Mouse (Mus musculus) limb, embryonic 13.5 days (tissue): ENCODE measurements around the gene Coro7. TPM values are rescaled to one million over a fixed set of nuclear protein-coding genes. Genes with fewer than 3 reads are reported as not detected.
A peak's percentile ranks its signal among the peaks of the same experiment; 100 is the strongest.
"Not testable (repeated sequence)": the region's sequence is repeated elsewhere in the genome, so short reads cannot be mapped to it uniquely, and the experiment has no call there.

Experiments
- ATAC-seq: fragments of 200-750 bp; cut with Nextera tagmentation; 2 replicates; pipeline ENCODE4 v1.8.0; 2017; ENCODE audit warnings: low read depth, moderate number of reproducible peaks, moderate TSS enrichment; ENCODE audit not compliant: low FRiP score
- H3K27ac ChIP-seq: fragments of 300-500 bp; sonication (generic); 2 replicates; pipeline ENCODE4 v1.5.1; 2015; ENCODE audit warnings: inconsistent platforms, mild to moderate bottlenecking, moderate library complexity
- H3K27me3 ChIP-seq: fragments of 300-500 bp; sonication (generic); 2 replicates; pipeline ENCODE4 v1.6.1; 2015; ENCODE audit warnings: mild to moderate bottlenecking, inconsistent platforms
- H3K36me3 ChIP-seq: fragments of 300-500 bp; sonication (generic); 2 replicates; pipeline ENCODE4 v1.6.1; 2015; ENCODE audit warnings: inconsistent platforms, mild to moderate bottlenecking, moderate library complexity
- H3K4me1 ChIP-seq: fragments of 300-500 bp; sonication (generic); 2 replicates; pipeline ENCODE4 v1.6.1; 2015; ENCODE audit warnings: inconsistent platforms
- H3K4me2 ChIP-seq: fragments of 300-500 bp; sonication (generic); replicated peaks from 2 replicates; pipeline ENCODE4 v1.6.1; 2015; ENCODE audit warnings: inconsistent platforms, mild to moderate bottlenecking, moderate library complexity
- H3K4me3 ChIP-seq: fragments of 300-500 bp; sonication (generic); 2 replicates; pipeline ENCODE4 v1.5.1; 2015; ENCODE audit warnings: moderate library complexity, mild to moderate bottlenecking, inconsistent platforms
- H3K9ac ChIP-seq: fragments of 300-500 bp; sonication (generic); 2 replicates; pipeline ENCODE4 v1.6.1; 2015; ENCODE audit warnings: mild to moderate bottlenecking, inconsistent platforms
- H3K9me3 ChIP-seq: fragments of 300-500 bp; sonication (generic); 2 replicates; pipeline ENCODE4 v1.6.1; 2016; ENCODE audit warnings: inconsistent platforms
- WGBS: fragments of 180-500 bp; shearing (Covaris S2); methylation state at CpG from one replicate; pipeline ENCODE4 v1.1.7; 2015; 5-methylcytosine and 5-hydroxymethylcytosine counted together
- polyA plus RNA-seq: library from polyadenylated mRNA; unstranded; fragments of >200 nt; fragmentation: Nextera tagmentation; extraction: Ambion mirVana; gene quantifications from 2 replicates; pipeline ENCODE4 v1.2.1, GENCODE M21; 2015

Gene Coro7
- polyA plus RNA-seq, 1 experiment from 2014 or later = 20.8 TPM

DNA sequence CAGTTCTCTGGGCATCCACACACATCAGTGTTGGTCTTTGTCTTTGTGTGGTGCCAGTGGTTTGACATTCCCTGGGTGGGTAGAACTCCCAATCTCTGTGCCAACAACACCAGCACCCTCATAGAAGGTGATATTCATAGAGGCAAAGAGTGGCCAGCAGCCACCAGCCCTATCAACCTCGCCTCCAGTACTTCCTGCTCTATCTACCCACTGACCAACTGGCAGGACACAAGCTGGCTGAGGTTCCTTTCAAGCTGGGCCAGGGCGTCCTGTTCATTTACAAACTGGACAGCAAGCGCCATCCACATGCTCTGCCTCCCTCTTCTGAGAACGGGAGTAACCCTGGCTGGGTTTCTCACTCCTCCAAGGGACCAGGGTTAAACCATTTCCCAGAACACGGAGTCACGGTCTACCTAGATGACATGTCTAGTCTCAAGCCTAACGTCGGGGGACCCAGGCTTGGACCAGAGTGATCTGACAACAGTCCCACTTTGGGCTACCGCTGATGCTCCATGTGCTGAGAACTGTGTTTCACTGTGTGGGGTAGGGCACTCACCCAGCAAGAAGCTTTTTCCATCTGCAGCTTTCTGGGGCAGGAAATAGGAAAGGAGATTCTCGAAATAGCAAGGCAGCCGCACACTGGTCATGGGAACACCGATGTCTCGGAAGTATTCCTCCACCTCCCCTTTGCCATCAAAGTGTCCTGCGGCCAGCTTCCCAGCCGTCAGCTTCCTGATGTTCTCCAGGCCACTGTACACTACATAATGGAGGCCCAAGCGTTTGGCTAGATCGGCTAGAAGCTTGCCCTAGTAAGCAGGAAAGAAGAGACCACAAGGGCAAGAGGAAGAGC lies 34.5 kb upstream of the Coro7 start:
- Histone ChIP-seq H3K36me3 (peaks cover 72% of the 10 kb centered on the region), H3K27ac (no peak overlapping the region), H3K9me3 (no peaks in the 10 kb centered on the region), H3K4me2 (no peak overlapping the region), H3K4me3 (no peak overlapping the region), H3K9ac (no peak overlapping the region), H3K4me1 (peaks cover 8% of the 10 kb centered on the region), H3K27me3 (no peaks in the 10 kb centered on the region)
- 88% methylated on average over 17 of the region's 17 CpGs for WGBS
- no peak for ATAC-seq

DNA sequence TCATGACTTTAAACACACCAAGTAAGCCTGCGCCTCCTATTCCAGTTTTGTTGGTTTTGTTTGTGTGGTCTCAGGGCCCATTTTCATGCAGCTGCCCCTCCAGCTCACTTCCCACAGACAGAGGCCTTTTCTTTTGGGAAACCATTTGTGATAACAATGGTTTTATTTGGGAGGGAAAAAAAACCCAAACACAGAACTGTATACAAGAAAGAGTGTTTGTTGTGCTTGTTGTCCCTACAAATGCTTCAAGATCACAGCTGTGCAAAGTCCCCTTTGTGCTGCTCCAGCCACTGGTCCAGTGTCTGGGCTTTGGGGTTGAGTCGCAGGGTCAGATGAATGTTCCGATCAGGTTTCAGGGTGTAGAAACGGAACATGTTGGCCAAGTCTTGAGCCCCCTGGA lies 31.6 kb upstream of the Coro7 start:
- H3K9ac ChIP-seq = no peak overlapping the region
- no peak overlapping the region for H3K27ac ChIP-seq
- WGBS = 94% methylated on average over 4 of the region's 4 CpGs
- H3K36me3 ChIP-seq = peaks cover 94% of the 10 kb centered on the region
- no peak overlapping the region for H3K4me2 ChIP-seq
- no peaks in the 10 kb centered on the region for H3K4me1 ChIP-seq
- H3K4me3 ChIP-seq = no peak overlapping the region
- no peaks in the 10 kb centered on the region for H3K9me3 ChIP-seq
- no peaks in the 10 kb centered on the region for H3K27me3 ChIP-seq
- no peak for ATAC-seq

DNA sequence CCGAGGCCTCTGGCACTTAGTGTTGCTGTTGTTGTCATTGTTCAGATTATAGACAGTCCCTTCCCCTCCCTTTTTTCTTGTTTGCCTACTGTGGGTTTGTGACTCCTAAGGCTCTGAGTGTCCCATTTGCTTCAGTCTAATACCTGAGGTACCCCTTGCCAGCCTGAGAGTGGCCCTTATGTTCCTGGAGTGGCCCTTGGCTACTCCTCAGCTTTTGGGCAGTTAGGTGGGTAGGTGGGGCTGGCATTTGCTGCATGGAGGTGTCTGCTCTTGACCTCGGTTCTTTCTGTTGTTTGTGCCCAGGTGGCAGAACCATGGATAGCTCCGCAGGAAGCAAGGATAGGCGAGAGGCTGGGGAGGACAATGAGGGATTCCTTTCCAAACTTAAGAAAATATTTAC lies 26.0 kb upstream of the Coro7 start:
- Histone ChIP-seq H3K36me3 (peaks cover 94% of the 10 kb centered on the region), H3K9ac (no peak overlapping the region), H3K4me3 (no peak overlapping the region), H3K27ac (no peak overlapping the region), H3K4me1 (no peaks in the 10 kb centered on the region), H3K9me3 (no peaks in the 10 kb centered on the region), H3K4me2 (no peak overlapping the region), H3K27me3 (no peaks in the 10 kb centered on the region)
- no peak for ATAC-seq
- 75% methylated on average over 4 of the region's 4 CpGs for WGBS

DNA sequence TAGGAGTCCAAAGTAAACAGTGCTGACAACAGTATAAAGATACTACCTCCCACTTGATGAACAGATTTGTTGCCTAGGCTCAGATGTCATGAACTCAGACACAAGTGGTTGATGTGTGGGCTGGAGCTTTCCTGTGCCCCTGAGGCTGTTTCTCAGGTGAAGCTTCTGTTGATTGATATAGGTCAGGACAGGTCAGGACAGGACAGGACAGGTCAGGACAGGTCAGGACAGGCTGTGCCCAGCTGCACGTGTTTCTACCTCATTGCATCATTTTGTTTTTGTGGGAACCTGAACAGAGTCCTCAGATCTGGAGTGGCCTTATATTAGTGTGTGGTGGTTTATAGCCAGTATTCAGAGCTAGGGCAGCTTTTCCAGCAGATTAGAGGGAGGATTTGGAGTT lies 23.1 kb upstream of the Coro7 start:
- ATAC-seq = no peak
- no peak overlapping the region for H3K9ac ChIP-seq
- H3K4me2 ChIP-seq = no peak overlapping the region
- no peaks in the 10 kb centered on the region for H3K27me3 ChIP-seq
- H3K4me3 ChIP-seq = no peak overlapping the region
- 53% methylated on average over 1 of the region's 1 CpGs for WGBS
- no peaks in the 10 kb centered on the region for H3K9me3 ChIP-seq
- no peak overlapping the region for H3K27ac ChIP-seq
- no peaks in the 10 kb centered on the region for H3K4me1 ChIP-seq
- peaks cover 96% of the 10 kb centered on the region for H3K36me3 ChIP-seq

DNA sequence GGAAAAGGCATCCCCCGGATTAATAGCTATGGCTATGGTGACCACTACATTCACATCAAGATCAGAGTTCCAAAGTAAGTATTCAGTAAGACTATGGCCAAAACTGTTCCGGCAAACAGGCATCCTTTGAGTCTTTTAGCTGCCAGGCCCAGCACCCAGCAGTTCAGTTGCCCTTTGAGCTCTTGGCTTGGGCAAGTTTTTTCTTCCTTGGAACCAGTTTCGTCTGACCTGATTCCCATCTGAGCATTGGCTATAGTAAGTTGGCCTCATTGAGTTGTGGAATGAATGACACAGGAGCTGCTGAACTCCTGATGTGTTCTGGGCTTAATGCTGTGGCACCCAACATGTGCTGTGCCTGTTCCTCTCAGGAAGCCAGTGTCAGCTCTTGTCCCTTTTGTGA lies 21.6 kb upstream of the Coro7 start:
- no peak overlapping the region for H3K4me2 ChIP-seq
- no peaks in the 10 kb centered on the region for H3K27me3 ChIP-seq
- H3K27ac ChIP-seq = no peak overlapping the region
- WGBS = 87% methylated on average over 3 of the region's 3 CpGs
- peaks cover 98% of the 10 kb centered on the region for H3K36me3 ChIP-seq
- H3K4me1 ChIP-seq = no peaks in the 10 kb centered on the region
- H3K4me3 ChIP-seq = no peak overlapping the region
- ATAC-seq = no peak
- no peak overlapping the region for H3K9ac ChIP-seq
- H3K9me3 ChIP-seq = no peaks in the 10 kb centered on the region

DNA sequence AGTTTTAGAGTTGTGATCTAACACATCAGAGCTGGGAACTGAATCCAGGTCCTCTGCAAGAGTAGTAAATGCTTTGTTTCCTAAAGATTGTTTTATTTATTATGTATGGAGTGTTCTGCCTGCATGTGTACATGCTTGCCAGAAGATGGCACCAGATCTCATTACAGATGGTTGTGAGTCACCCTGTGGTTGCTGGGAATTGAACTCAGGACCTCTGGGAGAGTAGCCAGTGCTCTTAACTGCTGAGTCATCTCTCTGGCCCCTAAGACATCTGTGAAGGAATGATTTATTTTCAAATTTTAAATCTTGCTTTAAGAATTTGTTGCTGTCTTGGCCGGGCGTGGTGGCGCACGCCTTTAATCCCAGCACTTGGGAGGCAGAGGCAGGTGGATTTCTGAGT lies 9.8 kb upstream of the Coro7 start:
- WGBS = 96% methylated on average over 4 of the region's 4 CpGs
- peaks cover 71% of the 10 kb centered on the region for H3K36me3 ChIP-seq
- H3K4me3 ChIP-seq = not testable (repeated sequence)

DNA sequence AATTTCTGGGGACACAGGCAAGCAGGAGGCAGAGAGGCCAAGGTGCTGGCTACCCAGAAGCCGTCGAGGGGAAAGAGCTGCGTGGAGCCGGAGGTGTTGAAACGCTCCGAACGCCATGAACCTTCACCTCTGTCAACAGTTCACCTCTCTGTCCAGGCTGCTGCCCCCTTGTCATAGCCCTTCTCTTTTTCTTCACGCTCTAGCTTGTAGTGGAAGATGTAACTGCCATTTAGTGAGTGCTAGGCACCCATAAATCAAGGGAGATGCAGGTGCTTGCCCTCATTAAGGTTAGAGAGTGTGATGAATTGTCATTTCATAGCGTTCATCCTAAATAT lies 4.8 kb upstream of the Coro7 start:
- WGBS = under 1% methylated on average over 9 of the region's 9 CpGs
- 0 out of 2 replicates have a peak, but pooled peaks have one; percentile 1 for ATAC-seq
- peak overlapping the region; percentile 98 for H3K4me2 ChIP-seq
- peak overlapping the region; percentile 90 for H3K9ac ChIP-seq
- no peaks in the 10 kb centered on the region for H3K27me3 ChIP-seq
- H3K27ac ChIP-seq = 0 out of 2 replicates have a peak overlapping the region, but pooled peaks have one; percentile 76
- H3K4me3 ChIP-seq = peak overlapping the region; percentile 91
- peaks cover 25% of the 10 kb centered on the region for H3K36me3 ChIP-seq
- no peaks in the 10 kb centered on the region for H3K9me3 ChIP-seq
- peaks cover 20% of the 10 kb centered on the region for H3K4me1 ChIP-seq

More for the DNA sequence above, 9.8 kb upstream of the Coro7 start:
- not testable (repeated sequence) for H3K27ac ChIP-seq, H3K9ac ChIP-seq, H3K9me3 ChIP-seq, H3K4me2 ChIP-seq, ATAC-seq, H3K27me3 ChIP-seq
- peaks cover 12% of the 10 kb centered on the region for H3K4me1 ChIP-seq

DNA sequence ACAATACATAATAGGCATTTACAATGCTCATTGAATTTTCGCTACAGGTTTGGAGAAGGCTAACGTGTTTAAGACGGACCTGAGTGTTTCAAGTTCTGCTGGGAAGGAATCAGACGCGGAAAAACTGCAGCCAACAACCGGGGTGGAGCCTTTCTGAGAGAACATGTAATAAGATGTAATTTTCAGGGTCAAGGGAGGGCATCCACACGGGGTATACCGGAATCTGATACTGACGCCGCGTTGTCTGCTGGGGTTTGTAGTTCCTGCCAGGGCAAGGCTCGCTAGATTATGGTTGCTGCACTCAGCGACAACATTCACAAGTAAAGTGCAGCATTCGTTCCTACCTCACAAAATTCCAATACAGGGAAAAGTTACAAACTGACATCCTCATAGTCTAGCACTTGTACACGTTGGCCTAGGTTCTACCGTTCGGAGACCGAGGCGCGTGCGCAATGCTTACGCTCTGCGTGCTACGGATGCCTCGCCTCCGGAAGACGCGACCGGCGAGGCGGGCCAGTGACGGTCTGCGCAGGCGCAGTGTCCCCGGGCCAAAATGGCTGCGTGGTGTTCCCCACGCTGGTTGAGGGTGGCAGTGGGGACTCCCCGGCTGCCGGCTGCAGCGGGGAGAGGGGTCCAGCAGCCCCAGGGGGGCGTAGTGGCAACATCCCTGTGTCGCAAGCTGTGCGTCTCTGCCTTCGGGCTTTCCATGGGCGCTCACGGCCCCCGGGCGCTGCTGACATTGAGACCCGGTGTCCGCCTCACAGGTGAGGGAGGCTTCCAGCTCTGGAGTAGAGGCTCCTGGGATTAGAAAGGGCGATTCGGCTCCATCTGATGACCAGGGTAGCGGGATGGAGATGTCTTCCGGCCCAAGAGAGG lies 4.2 kb upstream of the Coro7 start:
- Histone ChIP-seq H3K27ac (peak overlapping the region; percentile 76), H3K4me2 (peak overlapping the region; percentile 98), H3K27me3 (no peaks in the 10 kb centered on the region), H3K4me3 (peak overlapping the region; percentile 91), H3K9me3 (no peaks in the 10 kb centered on the region), H3K4me1 (peaks cover 24% of the 10 kb centered on the region), H3K9ac (peak overlapping the region; percentile 90), H3K36me3 (peaks cover 19% of the 10 kb centered on the region)
- peak; percentile 88 for ATAC-seq
- WGBS = under 1% methylated on average over 54 of the region's 54 CpGs

DNA sequence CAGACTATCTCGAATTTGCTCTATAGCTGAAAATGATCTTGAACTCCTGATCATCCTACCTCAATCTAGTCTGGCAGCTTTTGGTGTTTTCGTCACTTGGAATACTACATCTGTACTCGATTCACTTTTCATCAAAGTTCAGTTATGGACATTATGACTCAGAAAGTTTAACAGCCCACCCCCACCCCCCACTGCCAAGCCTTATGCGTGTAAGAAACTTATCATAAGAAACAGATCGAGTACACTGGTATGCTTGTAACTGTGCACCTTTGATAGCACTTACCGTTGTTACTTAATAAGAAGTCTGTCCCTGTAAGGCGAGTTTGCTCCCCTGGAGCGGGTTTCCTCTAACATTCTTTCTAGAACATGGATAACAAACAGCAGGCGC lies 3.6 kb upstream of the Coro7 start:
- Histone ChIP-seq H3K9me3 (no peaks in the 10 kb centered on the region), H3K9ac (peak overlapping the region; percentile 90), H3K4me2 (peak overlapping the region; percentile 98), H3K27ac (peak overlapping the region; percentile 76), H3K36me3 (peaks cover 15% of the 10 kb centered on the region), H3K4me3 (peak overlapping the region; percentile 91), H3K4me1 (peaks cover 30% of the 10 kb centered on the region), H3K27me3 (no peaks in the 10 kb centered on the region)
- 27% methylated on average over 9 of the region's 9 CpGs for WGBS
- no peak for ATAC-seq

DNA sequence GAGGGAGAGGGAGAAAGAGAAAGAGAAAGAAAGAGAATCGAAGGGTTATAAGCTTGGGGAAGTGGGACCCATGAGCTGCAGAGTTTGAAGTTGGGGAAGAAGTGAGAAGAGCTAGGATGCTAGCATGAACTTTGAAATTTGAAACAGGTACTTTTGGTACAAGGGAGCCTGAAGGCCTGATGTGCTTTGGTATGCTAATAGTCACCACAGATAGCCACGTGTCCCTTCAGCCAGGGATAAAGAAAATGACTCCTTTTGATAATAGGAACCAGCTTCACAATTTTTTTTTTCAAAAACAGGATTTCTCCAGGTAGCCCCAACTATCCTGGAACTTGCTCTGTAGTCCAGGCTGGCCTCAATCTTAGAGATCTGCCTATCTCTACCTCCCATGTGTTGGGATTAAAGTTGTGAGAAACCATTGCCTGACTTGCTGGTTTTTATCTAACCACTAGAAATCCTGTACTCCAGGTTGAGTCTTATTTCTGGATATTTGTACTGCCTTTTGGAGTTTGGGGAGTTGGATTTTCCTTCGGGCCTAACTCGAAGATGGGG lies 3.1 kb upstream of the Coro7 start:
- peaks cover 33% of the 10 kb centered on the region for H3K4me1 ChIP-seq
- H3K36me3 ChIP-seq = peaks cover 10% of the 10 kb centered on the region
- WGBS = 75% methylated on average over 4 of the region's 4 CpGs
- no peak overlapping the region for H3K9ac ChIP-seq
- H3K4me3 ChIP-seq = peak overlapping the region; percentile 91; the same call in 1 of the 2 replicates
- H3K27me3 ChIP-seq = no peaks in the 10 kb centered on the region
- H3K9me3 ChIP-seq = no peaks in the 10 kb centered on the region
- ATAC-seq = no peak
- peak overlapping the region; percentile 98 for H3K4me2 ChIP-seq
- peak overlapping the region; percentile 76 for H3K27ac ChIP-seq

DNA sequence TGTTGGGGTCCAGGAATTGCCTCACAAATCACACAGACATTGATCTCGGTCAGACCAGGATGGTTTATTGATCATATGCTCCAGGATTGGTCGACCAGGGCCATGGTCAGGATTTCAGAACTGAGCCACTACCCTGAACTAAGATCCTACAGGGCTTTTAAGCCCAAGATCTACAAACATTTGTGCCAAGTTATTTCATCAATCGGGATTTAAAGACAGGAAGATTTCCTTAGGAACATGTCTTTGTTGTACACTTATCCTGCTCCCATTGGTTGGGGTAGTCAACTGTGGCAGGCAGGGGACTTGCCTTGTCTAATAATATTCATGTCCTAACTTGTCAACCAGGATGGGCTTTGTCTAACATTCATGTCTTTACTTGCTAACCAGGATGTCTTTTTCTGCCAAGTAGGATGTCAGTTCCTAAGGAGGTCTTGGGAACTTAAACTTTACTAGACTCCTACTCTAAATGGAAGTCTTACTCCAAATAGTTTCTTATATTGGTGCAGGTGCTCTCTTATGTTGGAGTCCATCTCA lies 1.4 kb upstream of the Coro7 start:
- not testable (repeated sequence) for H3K9ac ChIP-seq, H3K4me2 ChIP-seq, ATAC-seq

DNA sequence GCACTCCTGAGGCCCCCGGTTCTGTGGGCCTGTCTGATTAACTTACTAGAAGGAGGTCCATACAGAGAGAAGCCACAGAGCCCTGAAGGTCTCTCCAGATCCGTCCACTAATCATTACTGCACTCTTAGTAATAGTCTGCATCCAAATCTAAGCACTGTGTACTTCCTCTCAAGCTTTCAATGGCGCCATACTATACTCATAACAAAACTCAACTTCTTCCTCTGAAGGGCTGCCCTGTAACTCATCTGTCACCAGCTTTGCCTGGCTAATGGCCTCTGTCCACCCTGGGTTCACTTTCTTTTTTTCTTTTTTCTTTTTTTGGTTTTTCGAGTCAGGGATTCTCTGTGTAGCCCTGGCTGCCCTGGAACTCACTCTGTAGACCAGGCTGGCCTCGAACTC lies 1.5 kb downstream of the Coro7 start:
- ATAC-seq = no peak
- H3K36me3 ChIP-seq = peaks cover 34% of the 10 kb centered on the region
- H3K9me3 ChIP-seq = no peaks in the 10 kb centered on the region
- H3K4me2 ChIP-seq = peak overlapping the region; percentile 95
- no peaks in the 10 kb centered on the region for H3K27me3 ChIP-seq
- H3K4me3 ChIP-seq = peak overlapping the region; percentile 73; the same call in 1 of the 2 replicates
- 0 out of 2 replicates have a peak overlapping the region, but pooled peaks have one; percentile 8 for H3K9ac ChIP-seq
- no peak overlapping the region for H3K27ac ChIP-seq
- WGBS = 76% methylated on average over 5 of the region's 5 CpGs
- H3K4me1 ChIP-seq = peaks cover 17% of the 10 kb centered on the region

More for the DNA sequence above, 1.4 kb upstream of the Coro7 start:
- H3K27ac ChIP-seq, H3K9me3 ChIP-seq, H3K4me3 ChIP-seq, H3K27me3 ChIP-seq, H3K36me3 ChIP-seq: not testable (repeated sequence)
- peaks cover 33% of the 10 kb centered on the region for H3K4me1 ChIP-seq
- WGBS = 82% methylated on average over 3 of the region's 3 CpGs
